Mouse (Mus musculus) liver, postnatal 0 days (tissue): ENCODE results near the gene Zfp523. TPM values are rescaled to one million over a fixed set of nuclear protein-coding genes. Genes with fewer than 3 reads are reported as not detected.

Experiments used
- ATAC-seq: fragments of 200-750 bp; cut with Nextera tagmentation; 2 replicates; pipeline ENCODE4 v1.8.0; 2017; ENCODE audit warnings: mild to moderate bottlenecking, moderate library complexity
- DNase-seq: peaks from one replicate; pipeline ENCODE4 v3.0.0-alpha.2; 2016
- H3K27ac ChIP-seq: fragments of 300-500 bp; sonication (generic); 2 replicates; pipeline ENCODE4 v1.5.1; 2014; ENCODE audit warnings: antibody characterized with exemption, moderate library complexity, mild to moderate bottlenecking, low read depth
- H3K27me3 ChIP-seq: fragments of 300-500 bp; sonication (generic); 2 replicates; pipeline ENCODE4 v1.6.1; 2014; ENCODE audit warnings: low read length, control low read depth, mixed read lengths; ENCODE audit not compliant: insufficient read depth
- H3K36me3 ChIP-seq: fragments of 300-500 bp; sonication (generic); replicated peaks from 2 replicates; pipeline ENCODE4 v1.6.1; 2014; ENCODE audit warnings: mild to moderate bottlenecking, control low read depth, low read length, moderate library complexity, mixed read lengths; ENCODE audit not compliant: insufficient read depth
- H3K4me1 ChIP-seq: fragments of 300-500 bp; sonication (generic); 2 replicates; pipeline ENCODE4 v1.6.1; 2014; ENCODE audit warnings: antibody characterized with exemption, mild to moderate bottlenecking, control low read depth; ENCODE audit not compliant: insufficient read depth
- H3K4me2 ChIP-seq: fragments of 300-500 bp; sonication (generic); 2 replicates; pipeline ENCODE4 v1.6.1; 2014; ENCODE audit warnings: low read depth, mild to moderate bottlenecking, low read length, moderate library complexity, mixed read lengths
- H3K4me3 ChIP-seq: fragments of 300-500 bp; sonication (generic); 2 replicates; pipeline ENCODE4 v1.5.1; 2014; ENCODE audit warnings: low read depth, low read length
- H3K9ac ChIP-seq: fragments of 300-500 bp; sonication (generic); replicated peaks from 2 replicates; pipeline ENCODE4 v1.6.1; 2014; ENCODE audit warnings: mild to moderate bottlenecking, moderate library complexity
- H3K9me3 ChIP-seq: fragments of 300-500 bp; sonication (generic); 2 replicates; pipeline ENCODE4 v1.6.1; 2016; ENCODE audit warnings: mild to moderate bottlenecking, control low read depth, low read length, mixed read lengths
- CTCF ChIP-seq: sonication (generic); IDR thresholded peaks from 2 replicates; pipeline ENCODE4 v1.5.1; 2016; ENCODE audit warnings: antibody characterized with exemption, low read depth
- EP300 ChIP-seq: IDR thresholded peaks from 2 replicates; pipeline ENCODE4 v1.6.1; 2016; ENCODE audit warnings: antibody characterized with exemption, low read depth, mild to moderate bottlenecking
- WGBS: fragments of 180-500 bp; shearing (Covaris S2); extraction: QIAGEN DNeasy Blood & Tissue Kit; methylation state at CpG from one replicate; pipeline ENCODE4 v1.1.7; 2014; ENCODE audit not compliant: insufficient replicate concordance; 5-methylcytosine and 5-hydroxymethylcytosine counted together
- polyA plus RNA-seq: library from polyadenylated mRNA; unstranded; fragments of >200 nt; fragmentation: Nextera tagmentation; extraction: Ambion mirVana; gene quantifications from 2 replicates; pipeline ENCODE4 v1.2.1, GENCODE M21; 2015

Zfp523 gene
- polyA plus RNA-seq, 1 experiment from 2014 or later, result 6.1 TPM

DNA sequence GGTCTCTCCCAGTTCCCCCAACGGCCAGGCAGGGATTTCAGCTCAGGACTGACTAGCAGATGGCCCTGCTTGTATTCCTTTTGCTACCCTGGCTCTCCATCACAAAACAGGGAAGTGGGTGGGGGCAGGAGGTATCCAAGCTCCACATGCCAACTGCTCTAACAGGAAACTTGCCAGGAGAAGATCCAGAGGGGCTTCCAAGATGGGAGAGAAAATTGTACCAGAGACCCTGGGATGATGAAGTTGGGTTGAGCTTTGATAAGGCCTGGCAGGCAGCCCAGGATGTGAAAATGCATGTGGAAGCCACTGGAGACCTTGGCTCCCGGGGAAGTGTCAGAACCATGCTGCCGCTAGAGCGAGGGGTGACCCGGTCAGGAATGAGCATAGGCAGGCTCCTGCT, 40.7 kb upstream of the Zfp523 start:
- Histone ChIP-seq H3K27me3 (peaks cover 20% of the 10 kb centered on the region), H3K4me1 (no peaks in the 10 kb centered on the region)

DNA sequence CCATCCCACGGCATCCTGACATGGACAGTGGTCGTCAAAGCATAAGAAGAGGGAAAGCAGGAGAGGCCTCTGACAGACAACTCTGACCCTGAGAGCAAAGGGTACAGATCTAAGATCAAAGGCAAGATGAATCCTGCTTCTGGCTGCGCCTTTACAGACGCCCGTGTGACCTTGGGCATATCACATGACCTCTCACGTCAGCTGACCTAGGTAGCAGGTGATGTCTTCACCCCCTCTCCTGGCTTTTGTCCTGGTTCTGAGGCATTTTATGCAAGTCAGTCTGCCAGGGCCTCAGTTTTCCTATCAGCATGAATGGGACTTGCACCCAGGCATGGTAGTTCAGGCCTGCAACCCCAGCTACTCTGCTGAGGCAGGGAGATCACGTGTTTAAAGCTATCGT, 38.9 kb upstream of the Zfp523 start:
- TF ChIP-seq EP300 (no peak), CTCF (no peak)
- Histone ChIP-seq H3K9me3 (no peaks in the 10 kb centered on the region), H3K4me2 (no peak overlapping the region), H3K9ac (no peak overlapping the region), H3K27ac (no peak overlapping the region), H3K36me3 (no peaks in the 10 kb centered on the region), H3K4me3 (no peak overlapping the region), H3K27me3 (peaks cover 38% of the 10 kb centered on the region), H3K4me1 (peaks cover 8% of the 10 kb centered on the region)
- ATAC-seq (no peak), DNase-seq (no peak)
- WGBS, result 78% methylated on average over 8 of the region's 8 CpGs

More for the DNA sequence above, 40.7 kb upstream of the Zfp523 start:
- Histone ChIP-seq H3K9me3 (no peaks in the 10 kb centered on the region), H3K4me3 (no peak overlapping the region), H3K27ac (no peak overlapping the region), H3K9ac (no peak overlapping the region), H3K4me2 (no peak overlapping the region), H3K36me3 (no peaks in the 10 kb centered on the region)
- DNase-seq (no peak), ATAC-seq (no peak)
- TF ChIP-seq EP300 (no peak), CTCF (no peak)
- WGBS, result 45% methylated on average over 5 of the region's 5 CpGs

DNA sequence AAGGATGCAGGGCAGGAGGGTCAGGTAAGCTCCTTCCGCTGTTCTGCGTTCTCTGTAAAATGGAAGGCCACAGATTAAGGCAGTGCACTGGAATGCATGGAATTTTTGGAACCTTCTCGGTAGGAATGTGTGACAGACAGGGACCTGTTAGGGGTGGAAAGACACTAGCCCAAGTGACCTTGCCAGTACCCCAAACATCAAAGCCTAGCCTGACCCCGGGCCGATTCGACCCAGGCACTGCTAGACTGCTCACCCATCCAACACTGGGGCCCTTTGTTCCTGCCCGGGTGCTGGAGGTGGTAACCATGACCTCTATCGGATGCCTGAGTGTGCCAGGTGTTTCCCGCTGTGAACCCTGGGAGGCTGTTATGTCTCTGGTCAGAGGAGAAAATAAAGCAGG, 38.2 kb upstream of the Zfp523 start:
- no peak overlapping the region for H3K4me3 ChIP-seq
- no peaks in the 10 kb centered on the region for H3K9me3 ChIP-seq
- peaks cover 43% of the 10 kb centered on the region for H3K27me3 ChIP-seq
- no peak overlapping the region for H3K27ac ChIP-seq
- ATAC-seq (no peak), DNase-seq (no peak)
- TF ChIP-seq CTCF (no peak), EP300 (no peak)
- H3K4me1 ChIP-seq, result peaks cover 11% of the 10 kb centered on the region
- no peak overlapping the region for H3K9ac ChIP-seq
- 70% methylated on average over 9 of the region's 9 CpGs for WGBS
- no peaks in the 10 kb centered on the region for H3K36me3 ChIP-seq
- H3K4me2 ChIP-seq, result no peak overlapping the region

DNA sequence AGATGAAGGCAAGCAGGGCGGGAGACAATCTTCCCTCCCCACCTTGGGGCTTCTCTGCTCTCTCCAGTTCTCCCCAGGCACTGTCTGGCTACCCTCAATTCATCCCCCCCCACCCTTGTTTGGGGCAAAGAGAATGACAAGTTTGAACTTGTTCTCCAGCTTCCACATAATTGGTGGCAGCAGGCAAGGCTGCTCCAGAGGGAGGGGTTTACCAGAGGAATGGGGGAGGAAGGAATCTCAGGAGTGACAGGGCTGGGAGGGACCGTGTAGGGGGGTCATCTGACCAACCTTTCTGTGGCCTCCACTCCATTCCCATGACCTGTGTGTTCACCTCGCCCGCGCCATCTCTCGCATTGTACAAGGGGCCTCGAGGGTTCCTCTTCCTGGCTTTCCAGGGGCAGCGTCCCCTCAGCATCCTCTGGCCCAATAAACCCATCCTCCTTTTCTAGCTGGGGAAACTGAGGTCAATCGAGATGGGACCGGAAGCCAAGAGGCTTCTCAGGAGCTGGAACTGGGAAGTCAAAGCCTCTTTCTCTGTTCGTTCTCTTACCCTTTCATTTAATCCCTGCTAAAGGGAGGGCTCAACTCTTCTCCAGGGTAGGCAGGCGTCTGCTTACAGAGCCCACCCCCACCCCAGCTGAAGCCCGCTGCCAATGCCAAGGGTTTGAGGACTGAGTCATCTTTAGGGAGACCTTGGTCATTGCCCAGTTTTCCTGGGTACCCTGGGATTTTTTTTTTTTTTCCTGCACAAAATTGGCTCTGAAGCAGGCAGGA, 36.3 kb upstream of the Zfp523 start:
- ATAC-seq, result no peak
- Histone ChIP-seq H3K4me2 (no peak overlapping the region), H3K27ac (no peak overlapping the region), H3K9ac (no peak overlapping the region), H3K36me3 (no peaks in the 10 kb centered on the region), H3K4me3 (no peak overlapping the region), H3K9me3 (no peaks in the 10 kb centered on the region), H3K27me3 (peaks cover 58% of the 10 kb centered on the region), H3K4me1 (peaks cover 11% of the 10 kb centered on the region)
- no peak for DNase-seq
- 25% methylated on average over 13 of the region's 13 CpGs for WGBS
- no peak for TF ChIP-seq EP300
- no peak for TF ChIP-seq CTCF

DNA sequence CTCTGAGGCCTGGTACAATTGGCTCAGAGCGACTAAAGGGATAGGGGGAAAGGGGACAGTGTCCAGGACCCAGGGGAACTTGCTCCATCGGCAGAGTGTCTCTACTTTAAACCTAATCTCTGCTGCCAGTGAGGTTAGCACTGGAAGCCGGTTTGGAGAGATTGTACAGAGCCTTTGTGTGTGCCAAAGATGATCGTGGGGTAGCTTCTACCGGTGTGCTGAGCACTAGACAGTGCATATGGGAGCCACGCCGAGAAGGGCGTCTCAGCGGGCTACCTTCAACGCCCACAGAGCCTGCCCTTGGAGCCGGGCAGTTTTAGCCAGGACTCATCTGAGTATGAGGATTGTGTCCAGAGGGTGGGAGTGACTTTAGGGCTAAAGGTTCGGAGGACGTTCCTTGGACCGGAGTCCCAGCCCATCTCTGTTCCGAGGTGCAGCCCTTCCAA, 35.7 kb upstream of the Zfp523 start:
- no peak for DNase-seq
- Histone ChIP-seq H3K4me2 (peak overlapping the region; percentile 82; the same call in 1 of the 2 replicates), H3K9ac (no peak overlapping the region), H3K4me3 (peak overlapping the region; percentile 49; the same call in 1 of the 2 replicates), H3K27me3 (peaks cover 59% of the 10 kb centered on the region), H3K4me1 (peaks cover 11% of the 10 kb centered on the region), H3K36me3 (no peaks in the 10 kb centered on the region), H3K27ac (no peak overlapping the region), H3K9me3 (no peaks in the 10 kb centered on the region)
- no peak for TF ChIP-seq CTCF
- no peak for TF ChIP-seq EP300
- 6% methylated on average over 15 of the region's 15 CpGs for WGBS
- no peak for ATAC-seq

DNA sequence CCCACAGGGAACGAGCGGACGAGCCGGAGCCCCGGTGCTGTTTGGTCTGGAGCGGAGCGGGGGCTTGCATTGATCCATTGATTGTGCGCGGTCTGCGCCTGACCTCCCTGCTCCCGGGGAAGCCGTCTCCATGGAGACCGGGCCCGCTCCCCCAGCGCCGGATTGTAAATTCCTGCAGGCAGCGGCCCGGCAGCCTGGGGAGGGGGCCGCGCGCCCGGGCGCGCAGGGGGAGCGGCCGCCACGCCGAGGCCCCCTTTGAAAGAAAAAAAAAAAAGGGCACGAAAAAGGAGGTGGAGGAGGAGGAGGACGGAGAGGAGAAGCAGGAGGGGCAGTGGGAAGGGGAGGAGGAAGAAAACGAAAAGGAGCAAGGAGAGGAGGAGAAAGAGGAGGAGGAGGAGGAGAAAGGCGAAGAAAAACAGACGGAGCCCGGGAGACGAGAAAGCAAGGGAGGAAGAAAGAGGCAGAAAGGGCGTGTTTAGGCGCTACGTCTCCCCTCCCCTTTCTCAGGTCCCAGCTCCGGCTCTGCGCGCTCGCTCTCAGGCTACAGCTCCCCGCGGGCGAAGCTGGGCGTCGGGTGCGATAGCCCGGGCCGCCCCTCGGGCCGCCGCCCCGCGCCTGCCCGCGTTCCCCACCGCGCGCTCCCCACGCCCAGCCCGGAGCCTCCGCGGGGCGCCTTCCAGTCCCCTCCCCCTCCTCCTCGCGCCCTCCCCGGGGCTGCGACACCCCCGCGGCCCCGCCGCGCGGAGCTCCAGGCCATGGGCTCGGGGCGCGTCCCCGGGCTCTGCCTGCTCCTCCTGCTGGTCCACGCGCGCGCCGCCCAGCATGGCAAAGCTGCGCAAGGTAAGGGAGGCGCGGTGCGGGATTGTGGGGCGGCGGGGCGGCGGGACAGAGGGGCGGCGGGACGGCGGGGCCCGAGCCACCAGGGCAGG, 34.9 kb upstream of the Zfp523 start, which contains the start of gene Scube3:
Scube3 (plus strand) TSS at position 371 of the 929 bp plus-strand sequence.
- DNase-seq, result no peak
- H3K4me1 ChIP-seq, result peaks cover 11% of the 10 kb centered on the region
- no peak for ATAC-seq
- no peak within 1 kb of the TSS for H3K27ac ChIP-seq
- peaks cover 58% of the 10 kb centered on the region for H3K27me3 ChIP-seq
- H3K4me2 ChIP-seq, result peak within 1 kb of the TSS; percentile 82
- peak within 1 kb of the TSS; percentile 49 for H3K4me3 ChIP-seq
- TF ChIP-seq EP300, result no peak
- TF ChIP-seq CTCF, result no peak
- no peaks in the 10 kb centered on the region for H3K36me3 ChIP-seq
- 1% methylated on average over 70 of the region's 97 CpGs for WGBS
- H3K9ac ChIP-seq, result 0 out of 2 replicates have a peak within 1 kb of the TSS, but pooled peaks have one; percentile 21
- H3K9me3 ChIP-seq, result no peaks in the 10 kb centered on the region
